Mouse (Mus musculus) G1E (cell line): Measurements from ENCODE around the gene Necap1.

ENCODE experiments used
- CTCF ChIP-seq: IDR thresholded peaks from 2 replicates; pipeline ENCODE4 v1.5.1; 2012; ENCODE audit warnings: low read depth, low read length, inconsistent platforms, mixed read lengths
- GATA1 ChIP-seq: IDR thresholded peaks from 2 replicates; pipeline ENCODE4 v1.6.1; 2012; ENCODE audit warnings: borderline replicate concordance, low read length, inconsistent platforms, mixed read lengths
- GATA2 ChIP-seq: IDR thresholded peaks from 2 replicates; pipeline ENCODE4 v1.6.1; 2012; ENCODE audit warnings: low read depth, low read length, inconsistent platforms, borderline replicate concordance

GRCm38 (mm10) chr6:122852696-122853095 is 21.6 kb upstream of the Necap1 start:
- no peak for TF ChIP-seq GATA2
- TF ChIP-seq GATA1, result no peak
- TF ChIP-seq CTCF, result no peak
